Mouse (Mus musculus) spleen, adult 2 months (tissue): ENCODE data around the gene Sorbs2. TPM values are rescaled to one million over a fixed set of nuclear protein-coding genes. Genes with fewer than 3 reads are reported as not detected.

Experiments used
- DNase-seq, 2 experiments: peaks; one replicate each; pipeline versions ENCODE4 v3.0.0 to v3.0.0-alpha.2; 2012 to 2021; ENCODE audit warnings: low spot score in 2 of 2, low read depth in 1 of 2
- H3K27ac ChIP-seq: fragments of 200-500 bp; 2 replicates; pipeline ENCODE4 v1.5.1; 2012; ENCODE audit warnings: low read length, inconsistent platforms; ENCODE audit not compliant: insufficient read depth
- H3K27me3 ChIP-seq: fragments of 200-500 bp; 2 replicates; pipeline ENCODE4 v1.6.1; 2012; ENCODE audit warnings: mild to moderate bottlenecking, moderate library complexity, low read length, inconsistent platforms; ENCODE audit not compliant: control insufficient read depth, insufficient read depth
- H3K36me3 ChIP-seq: fragments of 200-500 bp; 2 replicates; pipeline ENCODE4 v1.6.1; 2012; ENCODE audit warnings: mild to moderate bottlenecking, low read length, inconsistent platforms; ENCODE audit not compliant: control insufficient read depth, insufficient read depth
- H3K4me1 ChIP-seq: fragments of 200-500 bp; 2 replicates; pipeline ENCODE4 v1.6.1; 2011; ENCODE audit warnings: inconsistent platforms; ENCODE audit not compliant: control insufficient read depth, insufficient read depth, insufficient read length
- H3K4me3 ChIP-seq: fragments of 200-500 bp; 2 replicates; pipeline ENCODE4 v1.5.1; 2011; ENCODE audit warnings: mild to moderate bottlenecking, inconsistent platforms; ENCODE audit not compliant: insufficient read depth, insufficient read length; ENCODE audit errors: extremely low read depth
- CTCF ChIP-seq: fragments of 200-500 bp; IDR thresholded peaks from 2 replicates; pipeline ENCODE4 v1.5.1; 2011; ENCODE audit warnings: mild to moderate bottlenecking, inconsistent platforms; ENCODE audit not compliant: insufficient read depth, insufficient read length, insufficient replicate concordance; ENCODE audit errors: extremely low read depth
- POLR2A ChIP-seq: fragments of 200-500 bp; IDR thresholded peaks from 2 replicates; pipeline ENCODE4 v1.6.1; 2011; ENCODE audit warnings: low read depth, low read length, inconsistent platforms
- WGBS: fragments of 180-500 bp; shearing (Covaris S2); methylation state at CpG from one replicate; pipeline ENCODE4 v1.1.7; 2018; 5-methylcytosine and 5-hydroxymethylcytosine counted together
- polyA plus RNA-seq: library from polyadenylated mRNA; depleted of rRNA; stranded (reverse); fragments of >200 nt; gene quantifications from 2 replicates; pipeline ENCODE4 v1.2.3, GENCODE M21; 2012

The Sorbs2 gene
- polyA plus RNA-seq, 1 experiment: 25.4 TPM

GRCm38 (mm10) chr8:45689611-45690207 is 182.1 kb downstream of the Sorbs2 start:
- DNase-seq: no peak
- Histone ChIP-seq H3K36me3 (no peaks in the 10 kb centered on the region), H3K4me1 (no peaks in the 10 kb centered on the region), H3K27me3 (no peaks in the 10 kb centered on the region), H3K27ac (no peak overlapping the region), H3K4me3 (no peak overlapping the region)
- TF ChIP-seq POLR2A (no peak), CTCF (no peak)
- 90% methylated on average over 2 of the region's 2 CpGs for WGBS

GRCm38 (mm10) chr8:45700100-45700499 is 192.5 kb downstream of the Sorbs2 start:
- no peaks in the 10 kb centered on the region for H3K27me3 ChIP-seq
- no peak for TF ChIP-seq POLR2A
- TF ChIP-seq CTCF: no peak
- H3K4me3 ChIP-seq: no peak overlapping the region
- WGBS: 87% methylated on average over 5 of the region's 5 CpGs
- no peak for DNase-seq
- H3K27ac ChIP-seq: no peak overlapping the region
- no peaks in the 10 kb centered on the region for H3K4me1 ChIP-seq
- no peaks in the 10 kb centered on the region for H3K36me3 ChIP-seq

- Histone ChIP-seq H3K4me1 (no peaks in the 10 kb centered on the region), H3K27ac (no peak overlapping the region), H3K36me3 (no peaks in the 10 kb centered on the region), H3K27me3 (no peaks in the 10 kb centered on the region), H3K4me3 (no peak overlapping the region)
- TF ChIP-seq POLR2A: no peak
- no peak for TF ChIP-seq CTCF
- DNase-seq: no peak
- WGBS: 85% methylated on average over 4 of the region's 4 CpGs
These were observed 196.1 kb downstream of the Sorbs2 start for GRCm38 (mm10) chr8:45703700-45704101.

- no peak overlapping the region for H3K4me3 ChIP-seq
- no peaks in the 10 kb centered on the region for H3K4me1 ChIP-seq
- DNase-seq: no peak
- H3K36me3 ChIP-seq: no peaks in the 10 kb centered on the region
- H3K27ac ChIP-seq: no peak overlapping the region
- no peaks in the 10 kb centered on the region for H3K27me3 ChIP-seq
- TF ChIP-seq CTCF (no peak), POLR2A (no peak)
- 86% methylated on average over 4 of the region's 4 CpGs for WGBS
These were observed 201.5 kb downstream of the Sorbs2 start for GRCm38 (mm10) chr8:45709098-45709497.

- Histone ChIP-seq H3K27me3 (no peaks in the 10 kb centered on the region), H3K4me1 (no peaks in the 10 kb centered on the region), H3K36me3 (no peaks in the 10 kb centered on the region), H3K4me3 (no peak overlapping the region), H3K27ac (no peak overlapping the region)
- DNase-seq: no peak
- 70% methylated on average over 4 of the region's 4 CpGs for WGBS
- no peak for TF ChIP-seq CTCF
- no peak for TF ChIP-seq POLR2A
These were observed 202.1 kb downstream of the Sorbs2 start for GRCm38 (mm10) chr8:45709734-45710133.

GRCm38 (mm10) chr8:45712610-45713009 is 205.0 kb downstream of the Sorbs2 start:
- H3K4me1 ChIP-seq: no peaks in the 10 kb centered on the region
- TF ChIP-seq CTCF (no peak), POLR2A (no peak)
- DNase-seq: no peak
- no peaks in the 10 kb centered on the region for H3K27me3 ChIP-seq
- no peak overlapping the region for H3K27ac ChIP-seq
- no peaks in the 10 kb centered on the region for H3K36me3 ChIP-seq
- WGBS: 92% methylated on average over 6 of the region's 6 CpGs
- H3K4me3 ChIP-seq: no peak overlapping the region

- Histone ChIP-seq H3K27ac (no peak overlapping the region), H3K4me3 (no peak overlapping the region), H3K27me3 (no peaks in the 10 kb centered on the region), H3K4me1 (no peaks in the 10 kb centered on the region), H3K36me3 (no peaks in the 10 kb centered on the region)
- no peak for DNase-seq
- 63% methylated on average over 3 of the region's 3 CpGs for WGBS
- TF ChIP-seq POLR2A (no peak), CTCF (no peak)
These were observed 207.2 kb downstream of the Sorbs2 start for GRCm38 (mm10) chr8:45714806-45715205.
